Mouse (Mus musculus): ENCODE data around the gene Nfya.
"Not testable (repeated sequence)": the region's sequence is repeated elsewhere in the genome, so short reads cannot be mapped to it uniquely, and the experiment has no call there.

Nfya gene

DNA sequence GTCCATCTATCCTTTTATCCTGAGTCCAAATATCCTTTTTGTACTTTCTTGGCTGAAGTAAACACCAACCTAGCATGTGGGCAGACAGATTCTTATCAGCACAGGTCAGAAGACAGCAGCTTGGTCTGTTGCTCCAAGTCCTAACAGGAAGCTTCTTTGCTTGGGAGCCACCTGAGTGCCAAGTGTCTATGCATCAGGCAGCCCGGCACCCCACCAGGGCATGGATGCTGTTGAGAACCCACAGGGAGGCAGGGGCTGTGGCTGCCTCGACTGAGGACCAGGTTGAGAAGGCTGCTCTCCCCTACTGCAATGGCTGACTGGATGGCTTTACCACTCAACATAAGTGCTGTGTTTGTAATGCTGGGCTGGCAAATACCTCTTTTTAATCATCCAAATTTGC is 21.0 kb downstream of the Nfya start:
- no peak for DNase-seq

DNA sequence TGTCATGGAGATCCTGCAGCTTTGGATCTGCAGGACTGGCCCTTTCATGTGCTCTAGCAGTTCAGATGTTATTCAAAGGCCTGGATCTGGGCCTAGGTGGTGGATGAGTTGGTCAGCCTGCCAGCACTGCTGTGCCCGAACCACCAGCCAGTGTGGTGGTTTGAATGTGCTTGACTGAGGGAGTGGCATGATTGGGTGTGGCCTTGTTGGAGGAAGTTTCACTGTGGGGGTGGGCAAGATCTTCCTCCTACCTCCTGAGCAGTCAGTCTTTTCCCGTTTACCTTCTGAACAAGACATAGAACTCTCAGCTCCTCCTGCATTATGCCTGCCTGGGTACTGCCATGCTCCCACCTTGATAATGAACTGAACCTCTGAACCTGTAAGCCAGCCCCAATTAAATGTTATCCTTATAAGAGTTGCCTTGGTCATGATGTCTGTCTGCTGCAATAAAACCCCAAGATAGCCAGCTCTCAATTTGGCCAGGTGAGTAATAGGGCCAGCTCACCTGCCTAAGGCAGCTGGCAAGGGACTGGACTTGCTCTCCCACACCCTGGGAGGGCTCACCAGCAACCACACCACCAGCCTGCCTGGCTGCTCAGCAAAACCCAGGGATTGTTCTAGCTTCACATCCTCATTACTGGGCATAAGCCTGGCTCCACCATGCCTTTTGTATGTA is 23.8 kb downstream of the Nfya start:
- no peak for DNase-seq

DNA sequence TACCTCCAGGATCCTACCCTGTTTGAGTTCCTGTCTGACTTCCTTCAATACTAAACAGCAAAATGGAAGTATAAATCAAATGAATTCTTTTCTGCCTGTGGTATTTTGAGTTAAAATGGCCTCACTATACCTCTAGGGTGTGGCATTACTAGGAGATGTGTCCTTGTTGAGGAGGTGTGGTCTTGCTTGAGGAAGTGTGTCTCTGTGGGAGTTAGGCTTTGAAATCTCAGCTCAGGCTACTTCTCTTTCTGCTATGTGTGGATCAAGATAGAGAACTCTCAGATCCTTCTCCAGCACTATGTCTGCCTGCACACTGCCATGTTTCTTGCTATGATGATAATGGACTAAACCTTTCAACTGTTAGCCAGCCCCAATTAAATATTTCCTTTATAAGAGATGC is 30.7 kb downstream of the Nfya start:
- no peak for DNase-seq

DNA sequence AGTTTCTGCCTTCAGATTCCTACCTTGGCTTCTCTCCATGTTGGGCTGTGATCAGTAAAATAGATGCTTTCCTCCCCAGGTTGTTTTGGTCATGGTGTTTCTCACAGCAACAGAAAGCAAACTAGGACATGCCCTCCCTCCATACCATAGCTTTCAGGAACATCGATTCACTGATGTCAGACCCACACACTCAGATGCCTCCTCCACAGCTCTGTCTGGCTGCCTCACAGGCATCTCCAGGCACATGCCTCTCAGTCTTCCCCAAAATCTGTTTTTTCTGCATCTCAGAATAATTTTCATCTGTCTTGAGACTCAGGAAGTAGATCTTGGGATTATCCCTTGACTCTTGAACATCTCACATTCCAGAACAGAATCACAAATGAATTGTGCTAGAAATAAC is 33.6 kb downstream of the Nfya start:
- DNase-seq: no peak

DNA sequence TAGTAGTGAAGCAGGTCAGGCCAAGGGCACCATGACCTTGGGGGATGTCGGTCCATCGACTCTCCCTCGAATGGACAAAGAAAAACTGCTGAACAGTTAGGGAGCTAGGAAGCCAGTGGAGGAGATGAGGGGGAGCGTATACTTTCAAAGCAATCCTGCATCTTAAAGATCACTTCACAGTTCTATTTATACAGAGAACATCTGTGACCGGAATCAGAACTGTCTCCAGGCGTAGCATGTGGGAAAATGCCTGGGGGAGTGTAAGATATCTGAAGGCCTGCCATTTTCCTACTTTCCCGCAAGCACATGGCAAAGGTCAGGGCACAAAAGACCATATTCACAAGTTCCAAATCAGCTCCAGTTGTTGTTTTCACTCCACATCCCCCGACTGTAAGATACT is 36.7 kb downstream of the Nfya start:
- DNase-seq: no peak

DNA sequence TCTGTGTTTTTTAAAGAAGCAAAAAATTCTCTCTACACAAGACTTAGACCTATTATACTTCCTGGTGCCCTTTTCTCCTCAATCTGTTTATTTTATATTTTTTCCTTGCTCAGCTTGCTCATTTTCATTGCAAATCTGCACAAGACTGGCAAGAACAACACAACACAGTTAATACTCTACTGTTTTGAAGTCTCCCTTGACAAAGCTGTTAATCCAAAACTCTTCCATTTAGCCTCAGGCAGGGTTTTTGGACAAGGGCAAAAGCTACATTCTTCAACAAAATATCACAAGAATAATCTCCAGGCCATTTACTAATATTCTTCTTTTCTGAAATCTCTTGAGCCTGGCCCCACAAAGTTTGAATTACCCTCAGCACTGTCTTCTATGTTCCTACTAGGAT is 38.1 kb downstream of the Nfya start:
- DNase-seq: no peak

DNA sequence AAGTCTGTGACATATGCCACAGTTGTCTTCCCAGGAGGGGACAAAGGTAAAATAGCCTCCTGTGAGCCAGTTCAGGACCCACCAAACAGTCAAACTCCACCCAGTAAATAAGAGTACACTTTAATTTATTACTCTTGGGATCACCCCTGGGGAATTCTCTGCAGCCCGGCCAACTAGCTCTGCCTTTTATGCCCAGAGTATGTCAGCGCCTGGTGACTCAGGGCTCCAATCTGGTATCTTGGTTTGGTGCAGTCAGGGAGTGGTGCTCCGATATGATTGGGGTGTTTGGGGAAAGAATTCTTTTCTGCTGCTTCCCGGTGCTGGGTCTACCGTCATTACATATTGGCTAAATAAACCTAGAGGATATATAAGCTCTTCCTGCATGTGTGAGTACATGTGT is 42.9 kb downstream of the Nfya start:
- DNase-seq: no peak

DNA sequence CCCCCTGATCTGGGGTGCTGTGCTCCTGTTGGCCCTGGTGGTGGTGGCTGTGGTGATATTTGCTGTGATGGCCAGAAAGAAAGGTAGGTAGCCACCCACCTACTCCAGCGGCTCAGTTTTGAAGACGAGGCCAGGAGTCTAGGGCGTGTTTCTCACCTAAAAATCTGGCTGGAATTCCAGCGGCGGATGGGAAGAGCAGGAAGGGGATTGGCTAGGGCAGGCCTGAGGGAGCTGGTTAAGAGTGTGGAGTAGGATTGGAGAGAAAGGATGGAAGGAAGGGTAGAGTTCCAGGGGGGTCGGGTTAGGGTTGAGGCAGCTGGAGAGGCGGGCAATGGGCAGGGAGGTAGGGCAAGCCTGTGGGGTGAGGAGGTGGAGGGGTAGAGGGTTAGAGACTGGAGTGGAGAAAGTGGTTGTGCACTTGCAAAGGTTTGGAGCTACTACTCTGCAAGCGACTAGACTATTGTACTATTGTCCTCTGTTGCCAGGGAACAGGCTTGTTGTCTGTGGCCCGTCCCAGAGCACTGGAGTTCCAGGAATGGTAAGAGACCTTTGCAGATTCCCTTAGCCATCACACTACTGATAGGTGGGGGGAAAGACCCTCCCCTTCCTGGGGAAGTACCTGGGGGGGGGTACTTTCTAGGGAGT is 44.1 kb downstream of the Nfya start:
- DNase-seq: no peak

DNA sequence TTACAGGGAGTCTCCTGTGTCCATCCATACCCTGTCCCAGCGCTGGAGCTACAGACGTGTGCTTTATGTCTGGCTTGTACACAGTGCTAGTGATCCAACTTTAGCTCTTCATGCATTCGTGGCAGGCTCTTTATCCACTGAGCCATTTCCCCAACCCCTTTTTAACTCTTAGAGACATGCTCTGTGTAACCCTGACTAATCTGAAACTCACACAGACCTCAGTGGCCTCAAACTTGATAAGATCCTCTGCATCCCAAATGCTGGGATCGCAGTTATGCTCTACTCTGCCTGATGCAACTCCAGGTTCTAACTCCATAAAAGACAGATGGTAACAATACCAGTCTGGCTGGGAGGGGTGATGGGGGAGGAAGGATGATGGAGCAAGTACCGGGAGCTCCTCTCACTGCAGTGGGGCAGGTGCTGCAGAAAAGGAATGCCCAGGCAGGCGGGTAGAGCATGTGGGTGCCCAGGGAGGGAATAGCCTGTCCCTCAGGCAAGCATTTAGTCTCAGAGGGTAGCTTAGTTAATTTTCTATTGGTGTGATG is 46.2 kb downstream of the Nfya start:
- no peak for DNase-seq

DNA sequence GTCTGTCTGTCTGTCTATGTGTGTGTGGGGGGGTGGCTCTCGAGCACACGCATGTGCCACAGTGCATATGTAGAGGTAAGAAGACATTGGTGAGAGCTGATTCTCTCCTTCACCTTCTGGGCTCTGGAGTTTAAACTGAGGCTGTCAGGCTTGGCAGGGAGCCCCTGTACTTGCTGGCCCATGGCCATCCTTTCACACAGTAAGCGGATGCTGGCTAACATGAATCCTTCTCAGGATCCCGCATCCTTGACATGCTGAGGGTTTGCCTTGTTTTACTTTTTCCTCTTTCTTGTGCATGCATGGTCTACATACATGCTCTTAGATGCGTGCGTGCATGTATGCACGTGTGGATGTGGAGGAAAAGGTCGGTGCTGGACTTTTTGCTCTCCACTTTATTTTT is 46.7 kb downstream of the Nfya start:
- DNase-seq: peak; percentile 56

DNA sequence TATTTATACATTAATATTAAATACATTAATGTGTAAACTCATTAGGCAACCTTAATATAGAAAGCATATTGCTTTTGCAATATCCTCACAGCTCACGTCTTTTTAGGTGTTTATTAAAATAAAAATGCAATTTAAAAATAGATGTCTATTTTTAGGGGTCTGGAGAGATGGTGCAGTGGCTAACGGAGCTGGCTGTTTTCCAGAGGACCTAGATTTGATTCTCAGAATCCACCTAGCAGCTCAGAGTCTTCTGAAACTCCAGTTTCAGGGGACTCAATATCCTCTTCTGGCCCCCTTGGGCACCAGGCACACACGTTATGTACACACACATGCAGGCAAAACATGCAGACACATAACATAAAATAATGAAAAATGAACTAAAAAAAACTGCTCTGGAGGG is 47.4 kb downstream of the Nfya start:
- no peak for DNase-seq

DNA sequence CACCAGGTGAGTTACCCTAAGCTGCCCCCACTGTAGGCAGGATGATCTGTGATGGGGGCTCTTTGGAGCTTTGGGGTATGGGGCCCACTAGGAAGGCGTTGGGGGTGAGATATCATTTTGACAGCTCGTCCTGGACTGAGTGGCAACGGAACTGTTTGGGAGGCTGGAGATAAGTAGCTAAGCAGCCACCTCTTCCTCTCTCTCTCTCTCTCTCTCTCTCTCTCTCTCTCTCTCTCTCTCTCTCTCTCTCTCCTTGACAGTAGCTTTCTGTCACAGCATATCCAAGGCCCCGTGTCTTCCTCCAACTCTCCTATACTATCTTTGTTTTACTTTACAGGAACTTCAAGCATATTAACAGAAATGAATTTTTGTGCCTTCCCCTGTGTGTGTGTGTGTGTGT is 49.2 kb downstream of the Nfya start:
- DNase-seq: no peak

DNA sequence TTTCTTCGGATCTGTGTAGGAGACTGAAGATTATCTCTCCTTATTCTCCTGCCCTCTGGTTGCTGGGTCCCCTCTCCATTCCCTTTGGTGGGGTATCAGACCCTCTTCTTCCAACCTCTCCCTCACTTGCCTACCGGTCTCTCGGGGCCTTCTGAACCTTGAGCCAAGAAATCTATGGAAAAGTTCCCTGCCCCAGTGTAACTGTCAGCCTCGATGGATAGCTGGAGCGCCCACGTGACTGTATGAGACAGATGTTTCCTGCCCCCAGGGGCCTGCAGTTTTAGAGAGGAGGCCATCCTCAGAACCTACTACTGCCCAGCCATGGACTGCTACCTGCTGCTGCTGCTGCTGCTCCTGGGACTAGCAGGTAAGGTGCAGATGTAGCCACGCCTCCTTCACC is 50.1 kb downstream of the Nfya start, which contains the start of gene Treml1:
Gene Treml1, plus strand, starts transcription at position 301 of the 400 bp plus-strand sequence.
- DNase-seq: no peak

DNA sequence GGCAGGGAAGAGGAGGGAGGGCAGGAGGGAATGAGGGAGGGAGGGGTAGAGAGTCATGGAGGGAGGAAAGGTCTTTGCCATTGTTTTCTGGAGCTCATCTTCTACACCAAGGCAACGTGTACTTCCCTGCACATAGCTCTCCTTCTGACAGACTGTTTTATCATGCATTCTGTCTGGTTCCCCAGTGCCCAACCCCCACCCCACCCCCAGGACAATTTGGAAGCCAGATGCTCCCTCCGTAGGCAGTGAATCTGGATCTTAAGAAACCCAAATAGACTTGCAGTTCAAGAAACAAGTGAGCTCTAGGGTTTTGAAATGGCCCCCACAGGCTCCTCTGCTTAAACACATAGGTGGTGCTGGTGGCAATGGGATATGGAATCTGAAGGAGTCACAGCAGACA is 51.8 kb downstream of the Nfya start:
- no peak for DNase-seq

DNA sequence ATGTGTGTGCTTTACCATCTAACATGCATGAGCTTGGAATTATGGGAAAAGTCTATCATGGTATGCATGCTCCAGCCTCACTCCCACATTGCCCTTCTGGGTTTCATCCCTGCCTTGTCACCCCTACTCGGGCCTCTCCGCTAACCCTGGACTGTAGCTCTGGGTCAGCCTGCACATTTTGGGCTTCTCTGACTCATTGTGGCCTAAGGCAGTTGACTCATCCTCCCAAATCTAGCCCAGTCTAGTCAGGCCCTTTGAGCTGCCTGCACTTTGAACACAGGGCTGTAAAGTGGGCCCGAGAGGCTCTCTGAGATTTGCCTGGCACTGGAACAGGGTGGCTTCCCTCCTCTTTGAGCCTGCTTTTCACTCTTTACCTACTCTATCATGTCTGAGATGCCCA is 53.9 kb downstream of the Nfya start:
- no peak for DNase-seq

DNA sequence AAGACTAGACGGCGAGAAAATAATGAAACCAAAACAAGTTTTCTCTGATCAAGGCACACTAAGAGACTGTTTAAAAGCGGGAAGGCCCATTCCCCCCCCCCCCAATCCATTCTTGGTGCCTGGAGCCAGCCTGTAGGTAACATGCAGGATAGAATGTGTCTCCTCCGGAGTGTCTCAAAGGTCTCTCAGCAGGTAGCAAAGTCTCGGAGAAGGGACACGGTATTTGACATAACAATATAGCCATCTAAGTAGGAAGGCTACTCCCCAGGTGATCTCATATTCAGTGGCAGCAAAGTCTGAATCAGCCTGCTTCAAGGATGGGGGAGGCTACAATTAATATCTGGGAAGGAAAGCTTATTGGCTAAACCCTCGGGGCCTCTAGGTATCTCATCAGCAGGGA is 56.7 kb downstream of the Nfya start:
- not testable (repeated sequence) for DNase-seq

DNA sequence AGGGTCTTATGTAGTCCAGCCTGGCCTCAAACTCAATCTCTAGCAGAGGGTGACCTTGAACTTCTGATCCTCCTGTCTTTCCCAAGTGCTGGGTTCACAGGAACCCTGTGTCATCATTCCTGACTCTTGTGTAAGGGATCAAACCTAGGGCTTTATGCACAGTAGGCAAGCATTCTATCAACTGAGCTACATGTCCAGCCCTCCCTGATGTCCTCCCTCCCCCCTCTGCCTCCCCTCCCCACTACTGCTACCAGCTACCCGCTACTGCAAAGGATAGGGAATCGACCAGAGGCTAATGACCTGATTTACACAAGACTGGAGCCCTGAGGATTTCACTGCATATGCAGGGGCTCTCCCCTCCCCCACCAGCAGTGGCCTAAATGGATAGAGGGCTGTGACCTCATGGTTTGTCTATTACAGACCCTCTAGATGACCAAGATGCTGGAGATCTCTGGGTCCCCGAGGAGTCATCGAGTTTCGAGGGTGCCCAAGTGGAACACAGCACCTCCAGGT is 59.0 kb downstream of the Nfya start:
- DNase-seq: no peak

DNA sequence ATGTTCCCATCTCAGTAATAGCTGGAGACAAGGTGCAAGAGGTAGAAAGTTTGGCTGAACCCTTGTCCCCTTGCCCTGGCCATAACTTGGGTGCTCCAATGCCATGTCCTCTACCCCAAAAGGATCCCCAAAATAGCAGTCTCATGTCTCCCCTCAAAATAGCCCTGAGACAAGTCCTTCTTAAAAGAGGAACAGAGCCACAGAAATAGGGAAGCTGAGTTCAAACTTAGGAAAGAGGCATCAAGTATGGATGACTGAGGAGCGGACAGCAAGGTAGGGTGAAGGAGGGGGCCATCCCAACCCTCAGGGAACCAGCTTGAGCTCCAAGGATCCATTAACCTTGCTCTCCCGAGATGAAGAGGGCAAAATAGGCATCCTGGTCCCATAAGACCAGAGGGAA is 62.4 kb downstream of the Nfya start:
- no peak for DNase-seq

DNA sequence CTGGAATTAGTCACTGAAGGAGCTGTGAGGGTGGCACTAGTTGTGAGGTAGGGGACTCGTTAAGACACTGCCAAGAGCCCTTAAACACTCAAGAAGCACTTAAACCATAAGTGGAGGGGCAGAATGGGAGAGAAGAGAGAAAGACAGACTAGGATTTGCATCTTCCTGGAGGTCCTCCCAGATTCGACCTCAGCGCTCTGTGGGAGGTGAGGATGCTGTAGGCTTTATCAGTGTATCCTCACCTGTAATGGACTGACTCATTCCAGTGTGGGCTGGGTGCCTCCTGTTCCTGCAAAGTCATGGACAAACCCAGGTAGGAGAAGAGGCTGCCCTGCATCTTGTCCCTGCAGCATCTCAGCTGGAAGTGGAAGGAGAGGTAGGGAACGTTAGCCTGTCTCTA is 62.9 kb downstream of the Nfya start:
- no peak for DNase-seq

DNA sequence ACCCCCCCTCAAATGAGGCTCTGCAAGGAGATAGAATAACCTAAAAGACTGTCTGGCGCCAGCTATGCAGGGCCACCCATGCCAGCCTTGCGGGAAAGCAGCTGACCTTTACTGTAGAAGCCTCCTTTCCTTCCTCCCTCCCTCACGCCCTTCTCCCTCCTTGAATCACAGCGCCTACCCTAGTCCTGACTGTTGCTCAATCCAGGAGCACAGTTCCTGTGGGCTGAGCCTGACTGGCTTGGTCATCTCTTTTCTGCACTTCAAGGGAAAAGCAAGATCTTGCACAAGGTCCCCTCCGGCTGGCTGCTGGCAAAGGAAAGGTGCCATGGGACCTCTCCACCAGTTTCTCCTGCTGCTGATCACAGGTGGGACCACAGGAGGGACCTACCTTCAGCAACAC is 63.5 kb downstream of the Nfya start, which contains the start of gene Trem2:
Gene Trem2, plus strand, starts transcription at position 171 of the 400 bp plus-strand sequence.
- DNase-seq: peak; percentile 17

DNA sequence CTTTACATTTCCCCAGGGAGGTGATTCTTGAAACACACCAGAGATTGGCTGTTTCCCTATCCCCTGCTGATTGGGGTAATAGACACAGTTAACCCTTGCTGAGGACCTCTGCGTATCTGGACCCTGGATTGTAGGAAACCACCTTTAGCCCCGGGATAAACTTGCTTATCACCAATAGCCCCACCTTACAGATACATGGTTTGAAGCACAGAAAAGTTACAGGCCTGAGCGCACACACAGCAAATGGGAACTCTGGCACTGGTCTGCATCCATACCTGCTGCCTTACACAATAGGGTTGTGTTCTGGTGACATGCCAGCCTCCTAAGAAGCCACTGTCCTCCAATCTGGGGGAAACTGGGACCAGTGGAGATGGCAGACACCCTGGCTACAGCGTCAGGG is 63.9 kb downstream of the Nfya start:
- no peak for DNase-seq

DNA sequence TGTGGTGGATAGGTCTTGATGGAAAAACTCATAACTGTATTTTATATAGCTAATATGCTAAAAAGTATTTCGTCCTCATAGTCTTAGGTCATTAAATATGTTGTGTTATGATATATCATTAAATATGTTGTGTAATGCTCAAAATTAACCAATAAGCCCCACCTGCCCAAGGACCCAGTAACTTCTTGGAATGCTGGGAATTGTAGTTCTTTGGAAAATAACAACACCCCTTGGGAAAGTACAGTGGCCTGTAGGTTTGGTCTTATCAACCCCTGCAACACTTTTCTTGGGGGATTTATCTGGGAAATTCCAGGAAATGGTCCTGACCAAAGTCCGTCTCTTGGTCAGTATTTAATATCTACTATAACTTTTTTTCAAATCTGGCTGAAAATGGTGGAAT is 66.6 kb downstream of the Nfya start:
- DNase-seq: no peak

DNA sequence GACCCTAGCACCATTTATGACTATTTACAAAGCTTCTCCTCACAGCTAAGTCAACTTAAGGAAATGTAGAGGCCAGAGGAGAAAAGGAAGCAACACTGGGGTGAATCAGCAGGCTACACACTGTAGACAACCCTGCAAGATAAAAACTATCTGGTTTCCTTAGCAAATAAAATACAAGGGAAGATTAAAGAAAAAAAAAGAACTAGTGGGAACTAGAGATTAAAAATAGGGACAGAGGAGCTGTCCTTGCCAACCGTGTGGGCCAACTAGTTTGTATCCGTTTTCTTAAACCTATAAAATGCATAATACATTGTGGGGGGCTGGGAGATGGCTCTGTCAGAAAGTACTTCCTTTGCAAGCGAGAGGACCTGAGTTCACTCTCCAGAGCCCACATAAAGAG is 67.8 kb downstream of the Nfya start:
- no peak for DNase-seq

DNA sequence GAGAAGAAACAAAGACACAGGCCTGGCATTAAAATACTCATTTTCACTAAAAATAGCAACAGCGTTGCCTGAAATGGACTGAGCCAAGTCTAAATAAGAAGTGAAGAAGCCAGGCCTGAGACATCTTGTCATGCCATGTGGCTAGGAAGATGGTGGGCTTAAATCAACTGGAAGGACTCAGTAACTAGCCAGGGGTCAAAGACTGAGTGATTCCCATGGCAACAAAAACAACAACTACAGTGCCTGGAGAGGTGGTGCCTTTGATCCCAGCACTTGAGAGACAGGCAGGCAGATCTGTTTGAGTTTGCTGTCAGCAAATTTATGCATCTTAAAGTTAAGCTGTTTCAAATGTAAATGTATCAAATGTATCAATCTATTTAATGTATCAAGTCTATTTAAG is 69.4 kb downstream of the Nfya start:
- no peak for DNase-seq

Measured in lung, postnatal 10 days (tissue).